Mouse (Mus musculus) neural tube, embryonic 12.5 days (tissue): ENCODE data around the gene Jhy. TPM values are rescaled to one million over a fixed set of nuclear protein-coding genes. Genes with fewer than 3 reads are reported as not detected.

ENCODE experiments used
- ATAC-seq: fragments of 200-750 bp; cut with Nextera tagmentation; 2 replicates; pipeline ENCODE4 v1.8.0; 2017; ENCODE audit warnings: low read depth, mild to moderate bottlenecking, moderate TSS enrichment, moderate library complexity; ENCODE audit not compliant: low FRiP score
- H3K27ac ChIP-seq: fragments of 300-500 bp; sonication (generic); 2 replicates; pipeline ENCODE4 v1.5.1; 2016
- H3K27me3 ChIP-seq: fragments of 300-500 bp; sonication (generic); replicated peaks from 2 replicates; pipeline ENCODE4 v1.6.1; 2016; ENCODE audit warnings: mild to moderate bottlenecking
- H3K36me3 ChIP-seq: fragments of 300-500 bp; sonication (generic); 2 replicates; pipeline ENCODE4 v1.6.1; 2016; ENCODE audit warnings: mild to moderate bottlenecking
- H3K4me1 ChIP-seq: fragments of 300-500 bp; sonication (generic); 2 replicates; pipeline ENCODE4 v1.6.1; 2016
- H3K4me2 ChIP-seq: fragments of 300-500 bp; sonication (generic); replicated peaks from 2 replicates; pipeline ENCODE4 v1.6.1; 2016; ENCODE audit warnings: mild to moderate bottlenecking
- H3K4me3 ChIP-seq: fragments of 300-500 bp; sonication (generic); 2 replicates; pipeline ENCODE4 v1.5.1; 2016
- H3K9ac ChIP-seq: fragments of 300-500 bp; sonication (generic); 2 replicates; pipeline ENCODE4 v1.6.1; 2016; ENCODE audit warnings: mild to moderate bottlenecking
- H3K9me3 ChIP-seq: fragments of 300-500 bp; sonication (generic); 2 replicates; pipeline ENCODE4 v1.6.1; 2016; ENCODE audit warnings: mild to moderate bottlenecking
- WGBS: fragments of 180-500 bp; shearing (Covaris S2); methylation state at CpG from one replicate; pipeline ENCODE4 v1.1.7; 2016; 5-methylcytosine and 5-hydroxymethylcytosine counted together
- polyA plus RNA-seq: library from polyadenylated mRNA; unstranded; fragments of >200 nt; fragmentation: Nextera tagmentation; extraction: Ambion mirVana; gene quantifications from 2 replicates; pipeline ENCODE4 v1.2.1, GENCODE M21; 2016

Gene Jhy
- polyA plus RNA-seq, 1 experiment from 2014 or later: 1.1 TPM

- H3K27ac ChIP-seq: no peak overlapping the region
- peaks cover 5% of the 10 kb centered on the region; the same call in 1 of the 2 replicates for H3K4me1 ChIP-seq
- 77% methylated on average over 8 of the region's 8 CpGs for WGBS
- H3K36me3 ChIP-seq: no peaks in the 10 kb centered on the region
- H3K4me3 ChIP-seq: no peak overlapping the region
- no peak overlapping the region for H3K4me2 ChIP-seq
- H3K9ac ChIP-seq: no peak overlapping the region
- no peak for ATAC-seq
- no peaks in the 10 kb centered on the region for H3K27me3 ChIP-seq
- H3K9me3 ChIP-seq: no peaks in the 10 kb centered on the region
These were observed 55.5 kb downstream of the Jhy start for GRCm38 (mm10) chr9:40908411-40908810.

GRCm38 (mm10) chr9:40907413-40907812 lies 56.5 kb downstream of the Jhy start:
- Histone ChIP-seq H3K36me3 (no peaks in the 10 kb centered on the region), H3K4me3 (no peak overlapping the region), H3K27me3 (no peaks in the 10 kb centered on the region), H3K27ac (no peak overlapping the region), H3K4me2 (no peak overlapping the region), H3K4me1 (peaks cover 5% of the 10 kb centered on the region; the same call in 1 of the 2 replicates), H3K9ac (no peak overlapping the region), H3K9me3 (no peaks in the 10 kb centered on the region)
- 36% methylated on average over 8 of the region's 8 CpGs for WGBS
- ATAC-seq: no peak

GRCm38 (mm10) chr9:40892456-40892855 lies 71.5 kb downstream of the Jhy start:
- 74% methylated on average over 6 of the region's 6 CpGs for WGBS
- H3K27me3 ChIP-seq: no peaks in the 10 kb centered on the region
- ATAC-seq: no peak

DNA sequence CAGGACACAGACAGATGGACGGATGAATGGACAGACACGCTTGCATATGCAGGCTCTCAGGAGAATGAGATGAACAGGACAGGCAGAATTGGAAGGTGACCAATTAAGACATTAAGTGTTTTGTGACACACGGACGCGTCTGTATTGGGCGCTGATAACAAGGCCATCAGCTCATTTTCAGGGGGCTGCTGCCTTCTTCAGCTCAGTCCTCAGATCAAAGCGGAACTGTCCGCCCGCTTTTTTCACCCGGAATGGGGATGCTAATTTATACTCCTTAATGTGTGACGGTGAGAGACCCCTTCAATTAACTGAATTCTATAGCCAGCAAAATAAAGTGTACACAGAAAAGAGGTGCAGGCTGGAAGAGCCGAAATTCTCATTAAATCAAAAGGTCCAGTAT lies 74.5 kb downstream of the Jhy start:
- no peaks in the 10 kb centered on the region for H3K4me1 ChIP-seq
- H3K36me3 ChIP-seq: no peaks in the 10 kb centered on the region
- H3K27ac ChIP-seq: no peak overlapping the region
- H3K27me3 ChIP-seq: peaks cover 7% of the 10 kb centered on the region; the same call in 1 of the 2 replicates
- H3K9ac ChIP-seq: no peak overlapping the region
- ATAC-seq: no peak
- no peak overlapping the region for H3K4me2 ChIP-seq
- no peaks in the 10 kb centered on the region for H3K9me3 ChIP-seq
- no peak overlapping the region for H3K4me3 ChIP-seq
- 16% methylated on average over 12 of the region's 12 CpGs for WGBS

More at GRCm38 (mm10) chr9:40892456-40892855, 71.5 kb downstream of the Jhy start:
- no peak overlapping the region for H3K4me3 ChIP-seq
- no peak overlapping the region for H3K9ac ChIP-seq
- H3K27ac ChIP-seq: no peak overlapping the region
- no peaks in the 10 kb centered on the region for H3K36me3 ChIP-seq
- H3K4me2 ChIP-seq: no peak overlapping the region
- H3K4me1 ChIP-seq: no peaks in the 10 kb centered on the region
- H3K9me3 ChIP-seq: no peaks in the 10 kb centered on the region

GRCm38 (mm10) chr9:40885669-40886068 lies 78.2 kb downstream of the Jhy start:
- no peak for ATAC-seq
- WGBS: 31% methylated on average over 10 of the region's 10 CpGs
- no peak overlapping the region for H3K9ac ChIP-seq
- peaks cover 21% of the 10 kb centered on the region for H3K27me3 ChIP-seq
- H3K9me3 ChIP-seq: no peaks in the 10 kb centered on the region
- H3K36me3 ChIP-seq: no peaks in the 10 kb centered on the region
- H3K27ac ChIP-seq: no peak overlapping the region
- H3K4me1 ChIP-seq: no peaks in the 10 kb centered on the region
- H3K4me3 ChIP-seq: no peak overlapping the region
- no peak overlapping the region for H3K4me2 ChIP-seq

GRCm38 (mm10) chr9:40878998-40879397 lies 84.9 kb downstream of the Jhy start:
- peaks cover 12% of the 10 kb centered on the region; the same call in 1 of the 2 replicates for H3K4me1 ChIP-seq
- no peak overlapping the region for H3K4me2 ChIP-seq
- H3K9ac ChIP-seq: no peak overlapping the region
- no peaks in the 10 kb centered on the region for H3K9me3 ChIP-seq
- WGBS: 2% methylated on average over 14 of the region's 14 CpGs
- H3K27ac ChIP-seq: no peak overlapping the region
- no peak overlapping the region for H3K4me3 ChIP-seq
- ATAC-seq: no peak
- no peaks in the 10 kb centered on the region for H3K36me3 ChIP-seq
- H3K27me3 ChIP-seq: peaks cover 77% of the 10 kb centered on the region

- Histone ChIP-seq H3K9me3 (no peaks in the 10 kb centered on the region), H3K36me3 (no peaks in the 10 kb centered on the region), H3K4me2 (no peak overlapping the region), H3K4me3 (no peak overlapping the region), H3K4me1 (peaks cover 15% of the 10 kb centered on the region; the same call in 1 of the 2 replicates), H3K9ac (no peak overlapping the region), H3K27me3 (peaks cover 82% of the 10 kb centered on the region), H3K27ac (no peak overlapping the region)
- under 1% methylated on average over 32 of the region's 32 CpGs for WGBS
- ATAC-seq: no peak
These were observed 85.5 kb downstream of the Jhy start for GRCm38 (mm10) chr9:40878291-40878945.

DNA sequence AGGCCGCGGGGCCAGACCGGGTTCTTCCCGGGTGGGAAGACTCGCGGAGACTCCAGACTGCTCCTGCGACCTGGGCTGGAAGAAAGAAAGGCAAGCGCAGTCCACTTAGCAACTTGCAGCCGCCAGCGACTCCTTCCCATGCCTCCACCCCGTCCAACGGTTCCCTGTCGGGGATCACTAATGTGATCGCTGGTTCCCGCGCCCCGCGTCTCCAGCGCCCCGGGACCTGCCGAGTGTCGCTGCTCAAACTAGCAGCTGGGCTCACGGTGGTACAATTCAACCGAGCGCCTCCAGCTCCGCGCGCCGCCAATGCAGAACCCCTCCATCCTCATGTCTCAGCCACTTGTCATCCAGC lies 86.1 kb downstream of the Jhy start:
- Histone ChIP-seq H3K36me3 (no peaks in the 10 kb centered on the region), H3K27me3 (peaks cover 88% of the 10 kb centered on the region), H3K4me2 (peak overlapping the region; percentile 38), H3K27ac (no peak overlapping the region), H3K9me3 (no peaks in the 10 kb centered on the region), H3K9ac (no peak overlapping the region), H3K4me3 (0 out of 2 replicates have a peak overlapping the region, but pooled peaks have one; percentile 15), H3K4me1 (peaks cover 15% of the 10 kb centered on the region; the same call in 1 of the 2 replicates)
- no peak for ATAC-seq
- WGBS: under 1% methylated on average over 29 of the region's 29 CpGs

GRCm38 (mm10) chr9:40877146-40877880 lies 86.6 kb downstream of the Jhy start:
- H3K36me3 ChIP-seq: no peaks in the 10 kb centered on the region
- H3K4me1 ChIP-seq: peaks cover 15% of the 10 kb centered on the region; the same call in 1 of the 2 replicates
- under 1% methylated on average over 42 of the region's 42 CpGs for WGBS
- peaks cover 93% of the 10 kb centered on the region for H3K27me3 ChIP-seq
- H3K4me2 ChIP-seq: peak overlapping the region; percentile 38
- no peak overlapping the region for H3K9ac ChIP-seq
- no peak for ATAC-seq
- no peak overlapping the region for H3K27ac ChIP-seq
- H3K4me3 ChIP-seq: 0 out of 2 replicates have a peak overlapping the region, but pooled peaks have one; percentile 15
- H3K9me3 ChIP-seq: no peaks in the 10 kb centered on the region

GRCm38 (mm10) chr9:40876693-40877092 lies 87.2 kb downstream of the Jhy start:
- ATAC-seq: no peak

GRCm38 (mm10) chr9:40876164-40876563 lies 87.8 kb downstream of the Jhy start:
- 0 out of 2 replicates have a peak overlapping the region, but pooled peaks have one; percentile 7 for H3K4me2 ChIP-seq
- H3K9ac ChIP-seq: no peak overlapping the region
- peaks cover 100% of the 10 kb centered on the region for H3K27me3 ChIP-seq
- no peak overlapping the region for H3K27ac ChIP-seq
- H3K4me3 ChIP-seq: no peak overlapping the region
- H3K36me3 ChIP-seq: no peaks in the 10 kb centered on the region
- WGBS: under 1% methylated on average over 29 of the region's 29 CpGs
- peaks cover 21% of the 10 kb centered on the region; the same call in 1 of the 2 replicates for H3K4me1 ChIP-seq
- H3K9me3 ChIP-seq: no peaks in the 10 kb centered on the region
- no peak for ATAC-seq

More at GRCm38 (mm10) chr9:40876693-40877092, 87.2 kb downstream of the Jhy start:
- no peak overlapping the region for H3K4me2 ChIP-seq
- H3K27ac ChIP-seq: no peak overlapping the region
- 11% methylated on average over 5 of the region's 5 CpGs for WGBS
- H3K9me3 ChIP-seq: no peaks in the 10 kb centered on the region
- no peak overlapping the region for H3K4me3 ChIP-seq
- H3K4me1 ChIP-seq: peaks cover 17% of the 10 kb centered on the region; the same call in 1 of the 2 replicates
- H3K27me3 ChIP-seq: peaks cover 100% of the 10 kb centered on the region
- no peak overlapping the region for H3K9ac ChIP-seq
- H3K36me3 ChIP-seq: no peaks in the 10 kb centered on the region

DNA sequence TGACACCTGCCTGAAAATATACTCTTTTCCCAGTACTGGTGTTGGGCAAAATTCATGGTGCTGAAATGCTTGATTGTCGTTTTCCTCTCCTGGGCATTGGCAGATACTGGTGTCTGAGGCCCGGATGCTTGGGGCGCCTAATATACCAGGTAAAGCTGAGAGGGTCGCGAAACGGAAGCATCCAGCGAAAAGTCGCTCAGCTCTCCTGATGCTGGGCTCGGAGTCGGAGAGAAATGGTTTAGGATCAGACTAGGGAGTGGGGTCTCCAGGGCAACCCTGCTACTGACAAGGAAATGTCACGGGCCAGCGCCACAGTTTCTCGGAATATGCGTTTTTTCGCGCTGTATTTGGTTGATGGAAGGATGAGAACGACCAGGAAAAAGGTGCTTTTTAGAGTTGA lies 88.5 kb downstream of the Jhy start:
- Histone ChIP-seq H3K36me3 (no peaks in the 10 kb centered on the region), H3K4me2 (no peak overlapping the region), H3K27ac (no peak overlapping the region), H3K9me3 (no peaks in the 10 kb centered on the region), H3K9ac (no peak overlapping the region), H3K4me1 (peaks cover 21% of the 10 kb centered on the region; the same call in 1 of the 2 replicates), H3K27me3 (peaks cover 98% of the 10 kb centered on the region), H3K4me3 (no peak overlapping the region)
- WGBS: 1% methylated on average over 17 of the region's 17 CpGs
- ATAC-seq: no peak
